9 mouse cellular contexts compared by ENCODE assay signal in genomic region chr14:51083805-51084204, GRCm38 (mm10). TPM values are rescaled to one million over a fixed set of nuclear protein-coding genes. Genes with fewer than 3 reads are reported as not detected.
DNase-seq lines count a peak whose midpoint lies in the region; TF ChIP-seq lines count a peak whose summit lies in the region.
"Had no signal": no experiment of that assay in that cellular context is flagged by ENCODE, and none has a peak within 500 bp of the region (broad histone marks: within the 10 kb centered on the region; RNA-seq: fewer than 3 reads in every experiment).

No protein-coding gene starts in this region.

- TF ChIP-seq CTCF in gastrocnemius, adult 2 months (IDR thresholded peaks at IDR 0.05): no peak
- TF ChIP-seq CTCF in E14TG2a.4 (conservative IDR thresholded peaks at IDR 0.05; ENCODE audit: low read length): no peak

- peak overlapping the region; percentile 93 for H3K4me3 ChIP-seq in gastrocnemius, adult 2 months
- H3K4me3 ChIP-seq in E14TG2a.4 (replicated peaks; ENCODE audit: low read length): peak overlapping the region; percentile 81
- peak overlapping the region; percentile 68 for H3K4me3 ChIP-seq in hindbrain, embryonic 10.5 days
- peak overlapping the region; percentile 91 for H3K4me3 ChIP-seq in megakaryocyte, embryonic 14.5 days (replicated peaks)

- peaks cover 33% of the 10 kb centered on the region for H3K4me1 ChIP-seq in E14TG2a.4 (replicated peaks; ENCODE audit: low read depth, low read length)
- peaks cover 15% of the 10 kb centered on the region for H3K4me1 ChIP-seq in hindbrain, embryonic 10.5 days (replicated peaks)
- H3K4me1 ChIP-seq in megakaryocyte, embryonic 14.5 days: peaks cover 40% of the 10 kb centered on the region

- H3K36me3 ChIP-seq in E14TG2a.4 (ENCODE audit: insufficient read depth, low read length): no peaks in the 10 kb centered on the region
- H3K36me3 ChIP-seq in hindbrain, embryonic 10.5 days: no peaks in the 10 kb centered on the region
- H3K36me3 ChIP-seq in megakaryocyte, embryonic 14.5 days (replicated peaks; ENCODE audit: low read length): no peaks in the 10 kb centered on the region

- no peak for DNase-seq in gastrocnemius, adult 2 months
- DNase-seq in gastrocnemius, postnatal 14 days: no peak
- DNase-seq in hindbrain, embryonic 10.5 days (ENCODE audit: low spot score): no peak
- DNase-seq in thymus, postnatal 0 days (ENCODE audit: low spot score): no peak
- no peak for DNase-seq in adipocyte (ENCODE audit: low spot score)
- no peak for DNase-seq in left cerebral cortex, postnatal 25 days (ENCODE audit: low spot score in 2 of 2)

- no peaks in the 10 kb centered on the region for H3K9me3 ChIP-seq in E14TG2a.4 (ENCODE audit: low read length)
- no peaks in the 10 kb centered on the region for H3K9me3 ChIP-seq in hindbrain, embryonic 10.5 days
- H3K9me3 ChIP-seq in megakaryocyte, embryonic 14.5 days: no peaks in the 10 kb centered on the region

- peak overlapping the region; percentile 88 for H3K27ac ChIP-seq in gastrocnemius, adult 2 months
- no peak overlapping the region for H3K27ac ChIP-seq in hindbrain, embryonic 10.5 days

- intact Hi-C loops in gastrocnemius, adult 2 months (cut with DNase I): no loop called here
- intact Hi-C loops in gastrocnemius, postnatal 14 days (cut with DNase I; ENCODE audit: low total_unique reads): no loop called here
- intact Hi-C loops in left cerebral cortex, postnatal 25 days (cut with DNase I): loop anchor here (10.0 kb wide), 1 partner anchor 931 kb away; the partner anchor contains the start of gene Tmem253

- 13% methylated on average over 7 of the region's 7 CpGs for WGBS in hindbrain, embryonic 10.5 days

- peaks cover 27% of the 10 kb centered on the region for H3K27me3 ChIP-seq in E14TG2a.4 (ENCODE audit: insufficient read depth, low read length)
- peaks cover 18% of the 10 kb centered on the region for H3K27me3 ChIP-seq in hindbrain, embryonic 10.5 days (ENCODE audit: insufficient read depth, poor library complexity, severe bottlenecking)
- H3K27me3 ChIP-seq in megakaryocyte, embryonic 14.5 days (replicated peaks): peaks cover 50% of the 10 kb centered on the region

RNA-seq across cellular contexts. Expression of gene Rnase4, which starts 7.1 kb away (rescaled TPM):
- total RNA-seq in gastrocnemius, adult 2 months (2021): 10 to 100 TPM; 34.6 to 40.1 TPM
- 10 to 100 TPM; 46.5 to 51.1 TPM for total RNA-seq in gastrocnemius, postnatal 14 days (2021)
- polyA plus RNA-seq in hindbrain, embryonic 10.5 days (2016; fragmentation: Nextera tagmentation; extraction: Ambion mirVana): 11.5 and 17.5 TPM in 2 replicates
- 1.6 TPM in 1 of 2 replicates, not detected in the other for polyA plus RNA-seq in megakaryocyte, embryonic 14.5 days (2012; ENCODE audit: insufficient read depth, low replicate concordance)
- 29.9 and 32.1 TPM in 2 replicates for polyA plus RNA-seq in thymus, postnatal 0 days (2015; fragmentation: Nextera tagmentation; extraction: Ambion mirVana)
- total RNA-seq in left cerebral cortex, postnatal 25 days (2021): 10 to 100 TPM; 20.5 to 21.8 TPM

RNA-seq across cellular contexts. Expression of gene Ang, which starts 7.1 kb away (rescaled TPM):
- 1 to 10 TPM; 4.0 TPM for total RNA-seq in gastrocnemius, adult 2 months (2021)
- total RNA-seq in gastrocnemius, postnatal 14 days (2021): 1 to 10 TPM; 3.6 to 3.8 TPM
- 3.3 and 4.5 TPM in 2 replicates for polyA plus RNA-seq in hindbrain, embryonic 10.5 days (2016; fragmentation: Nextera tagmentation; extraction: Ambion mirVana)
- polyA plus RNA-seq in megakaryocyte, embryonic 14.5 days (2012; ENCODE audit: insufficient read depth, low replicate concordance): not detected in 2 replicates
- polyA plus RNA-seq in thymus, postnatal 0 days (2015; fragmentation: Nextera tagmentation; extraction: Ambion mirVana): 5.0 and 6.0 TPM in 2 replicates
- 1 to 10 TPM; 6.3 to 6.4 TPM for total RNA-seq in left cerebral cortex, postnatal 25 days (2021)

RNA-seq across cellular contexts. Expression of gene Olfr750, which starts 9.6 kb away (rescaled TPM):
- not detected for total RNA-seq in gastrocnemius, adult 2 months (2021)
- not detected for total RNA-seq in gastrocnemius, postnatal 14 days (2021)
- polyA plus RNA-seq in hindbrain, embryonic 10.5 days (2016; fragmentation: Nextera tagmentation; extraction: Ambion mirVana): 0.03 TPM in 1 of 2 replicates, not detected in the other
- not detected in 2 replicates for polyA plus RNA-seq in megakaryocyte, embryonic 14.5 days (2012; ENCODE audit: insufficient read depth, low replicate concordance)
- polyA plus RNA-seq in thymus, postnatal 0 days (2015; fragmentation: Nextera tagmentation; extraction: Ambion mirVana): not detected in 2 replicates
- total RNA-seq in left cerebral cortex, postnatal 25 days (2021): not detected
- polyA plus RNA-seq: small intestine, adult 2 months had no signal

RNA-seq across cellular contexts. Expression of gene Rnase12, which starts 26.3 kb away (rescaled TPM):
- total RNA-seq in gastrocnemius, adult 2 months (2021): not detected
- total RNA-seq in gastrocnemius, postnatal 14 days (2021): not detected
- polyA plus RNA-seq in hindbrain, embryonic 10.5 days (2016; fragmentation: Nextera tagmentation; extraction: Ambion mirVana): not detected in 2 replicates
- polyA plus RNA-seq in megakaryocyte, embryonic 14.5 days (2012; ENCODE audit: insufficient read depth, low replicate concordance): not detected in 2 replicates
- polyA plus RNA-seq in thymus, postnatal 0 days (2015; fragmentation: Nextera tagmentation; extraction: Ambion mirVana): 0.33 and 0.36 TPM in 2 replicates
- not detected for total RNA-seq in left cerebral cortex, postnatal 25 days (2021)
- polyA plus RNA-seq: small intestine, adult 2 months had no signal

RNA-seq across cellular contexts. Expression of gene Eddm3b, which starts 30.4 kb away (rescaled TPM):
- not detected for total RNA-seq in gastrocnemius, adult 2 months (2021)
- not detected for total RNA-seq in gastrocnemius, postnatal 14 days (2021)
- 0.37 TPM in 1 of 2 replicates, not detected in the other for polyA plus RNA-seq in hindbrain, embryonic 10.5 days (2016; fragmentation: Nextera tagmentation; extraction: Ambion mirVana)
- not detected in 2 replicates for polyA plus RNA-seq in megakaryocyte, embryonic 14.5 days (2012; ENCODE audit: insufficient read depth, low replicate concordance)
- polyA plus RNA-seq in thymus, postnatal 0 days (2015; fragmentation: Nextera tagmentation; extraction: Ambion mirVana): not detected in 2 replicates
- total RNA-seq in left cerebral cortex, postnatal 25 days (2021): not detected
- polyA plus RNA-seq: small intestine, adult 2 months had no signal
